Mouse (Mus musculus): Measurements from ENCODE around the gene Ikzf2.
A peak's percentile ranks its signal among the peaks of the same experiment; 100 is the strongest.

Gene Ikzf2

GRCm38 (mm10) chr1:69687076-69687991, at the start of gene Ikzf2:
Ikzf2 (minus strand) TSS chr1:69687245.
- no peak for DNase-seq (ENCODE audit: low read depth)

GRCm38 (mm10) chr1:69729729-69730128, 42.7 kb upstream of the Ikzf2 start:
- DNase-seq (ENCODE audit: low read depth): no peak

- no peak for DNase-seq (ENCODE audit: low read depth)
Observed at GRCm38 (mm10) chr1:69729031-69729679, 42.1 kb upstream of the Ikzf2 start.

GRCm38 (mm10) chr1:69727968-69728367, 40.9 kb upstream of the Ikzf2 start:
- DNase-seq (ENCODE audit: low read depth): no peak

GRCm38 (mm10) chr1:69717107-69717506, 30.1 kb upstream of the Ikzf2 start:
- no peak for DNase-seq (ENCODE audit: low read depth)

GRCm38 (mm10) chr1:69708571-69708970, 21.5 kb upstream of the Ikzf2 start:
- no peak for DNase-seq (ENCODE audit: low read depth)

GRCm38 (mm10) chr1:69703506-69704156, 16.6 kb upstream of the Ikzf2 start:
- DNase-seq (ENCODE audit: low read depth): no peak

GRCm38 (mm10) chr1:69691946-69692345, 4.9 kb upstream of the Ikzf2 start:
- no peak for DNase-seq (ENCODE audit: low read depth)

- peak; percentile 65 for DNase-seq (ENCODE audit: low read depth)
Observed at GRCm38 (mm10) chr1:69688961-69689360, 1.9 kb upstream of the Ikzf2 start.

- DNase-seq (ENCODE audit: low read depth): no peak
Observed at GRCm38 (mm10) chr1:69688118-69688517, 1.1 kb upstream of the Ikzf2 start.

- no peak for DNase-seq (ENCODE audit: low read depth)
Observed at GRCm38 (mm10) chr1:69686741-69687075, 337 bp downstream of the Ikzf2 start.

- no peak for DNase-seq (ENCODE audit: low read depth)
Observed at GRCm38 (mm10) chr1:69685890-69686490, 1.1 kb downstream of the Ikzf2 start.

- DNase-seq (ENCODE audit: low read depth): no peak
Observed at GRCm38 (mm10) chr1:69685049-69685889, 1.8 kb downstream of the Ikzf2 start.

- DNase-seq (ENCODE audit: low read depth): no peak
Observed at GRCm38 (mm10) chr1:69684280-69685040, 2.6 kb downstream of the Ikzf2 start.

- no peak for DNase-seq (ENCODE audit: low read depth)
Observed at GRCm38 (mm10) chr1:69683851-69684250, 3.2 kb downstream of the Ikzf2 start.

GRCm38 (mm10) chr1:69683058-69683457, 4.0 kb downstream of the Ikzf2 start:
- no peak for DNase-seq (ENCODE audit: low read depth)

- DNase-seq (ENCODE audit: low read depth): no peak
Observed at GRCm38 (mm10) chr1:69682261-69682660, 4.8 kb downstream of the Ikzf2 start.

- DNase-seq (ENCODE audit: low read depth): no peak
Observed at GRCm38 (mm10) chr1:69681003-69681402, 6.0 kb downstream of the Ikzf2 start.

GRCm38 (mm10) chr1:69680501-69680900, 6.5 kb downstream of the Ikzf2 start:
- no peak for DNase-seq (ENCODE audit: low read depth)

- no peak for DNase-seq (ENCODE audit: low read depth)
Observed at GRCm38 (mm10) chr1:69669897-69670404, 17.1 kb downstream of the Ikzf2 start.

- no peak for DNase-seq (ENCODE audit: low read depth)
Observed at GRCm38 (mm10) chr1:69667456-69667855, 19.6 kb downstream of the Ikzf2 start.

Data from c-Kit-positive CD71-positive TER-119-negative erythroid progenitor cells, embryonic 14.5 days (primary cell).